Mouse (Mus musculus): ENCODE data around the gene Ydjc. TPM values are rescaled to one million over a fixed set of nuclear protein-coding genes. Genes with fewer than 3 reads are reported as not detected.

Gene Ydjc
- total and polyA plus RNA-seq, 3 experiments = 56.7 to 68.5 TPM; not detected in 1

- Histone ChIP-seq H3K4me1 (ENCODE audit: control insufficient read depth in 1 of 2, insufficient read depth in 2 of 2, low read length in 2 of 2) (peaks cover 18 to 19% of the 10 kb centered on the region in 2 experiments), H3K36me3 (ENCODE audit: control insufficient read depth in 1 of 2, insufficient read depth in 2 of 2, low read length in 2 of 2) (peaks cover 25 to 41% of the 10 kb centered on the region in 2 experiments), H3K9ac (ENCODE audit: control insufficient read depth, low read depth, low read length, poor library complexity, severe bottlenecking) (no peak overlapping the region), H3K9me3 (replicated peaks; ENCODE audit: insufficient read depth, low read length) (no peaks in the 10 kb centered on the region), H3K27ac (ENCODE audit: control insufficient read depth, low read depth, low read length) (no peak overlapping the region), H3K27me3 (ENCODE audit: control insufficient read depth in 1 of 2, insufficient read depth in 2 of 2, low read length in 2 of 2) (no peaks in the 10 kb centered on the region), H3K79me2 (ENCODE audit: control insufficient read depth, insufficient read depth, low read length, poor library complexity) (peaks cover 38% of the 10 kb centered on the region), H3K4me3 (ENCODE audit: control insufficient read depth in 1 of 2, insufficient read depth in 1 of 2, low read depth in 2 of 2, low read length in 2 of 2) (no peak overlapping the region)
- DNase-seq (ENCODE audit: low read depth, low spot score) = no peak
- TF ChIP-seq USF1 (IDR thresholded peaks at IDR 0.05; ENCODE audit: low read depth, low read length) (peak; percentile 53; the same call in 1 of the 2 replicates), GATA1 (IDR thresholded peaks at IDR 0.05; ENCODE audit: low read depth, low read length) (no peak)
Observed at GRCm38 (mm10) chr16:17177623-17178170, 33.3 kb downstream of the Ydjc start.

- Histone ChIP-seq H3K27ac (ENCODE audit: control insufficient read depth, low read depth, low read length) (no peak overlapping the region), H3K9me3 (replicated peaks; ENCODE audit: insufficient read depth, low read length) (no peaks in the 10 kb centered on the region), H3K4me1 (ENCODE audit: control insufficient read depth in 1 of 2, insufficient read depth in 2 of 2, low read length in 2 of 2) (peaks cover 18 to 23% of the 10 kb centered on the region in 2 experiments), H3K4me3 (ENCODE audit: control insufficient read depth in 1 of 2, insufficient read depth in 1 of 2, low read depth in 2 of 2, low read length in 2 of 2) (no peak overlapping the region), H3K9ac (ENCODE audit: control insufficient read depth, low read depth, low read length, poor library complexity, severe bottlenecking) (no peak overlapping the region), H3K27me3 (ENCODE audit: control insufficient read depth in 1 of 2, insufficient read depth in 2 of 2, low read length in 2 of 2) (no peaks in the 10 kb centered on the region), H3K36me3 (ENCODE audit: control insufficient read depth in 1 of 2, insufficient read depth in 2 of 2, low read length in 2 of 2) (peaks cover 17 to 51% of the 10 kb centered on the region in 2 experiments), H3K79me2 (ENCODE audit: control insufficient read depth, insufficient read depth, low read length, poor library complexity) (peaks cover 45% of the 10 kb centered on the region)
- DNase-seq (ENCODE audit: low read depth, low spot score) = peak; percentile 30
- TF ChIP-seq USF2 (IDR thresholded peaks at IDR 0.05; ENCODE audit: borderline replicate concordance in 1 of 2, insufficient read depth in 1 of 2, low read depth in 1 of 2, low read length in 2 of 2) = no peak
- no peak for TF ChIP-seq NELFE (IDR thresholded peaks at IDR 0.05; ENCODE audit: low read depth, low read length)
- TF ChIP-seq ETS1 (IDR thresholded peaks at IDR 0.05; ENCODE audit: low read depth, low read length) = 0 out of 2 replicates have a peak, but pooled peaks have one; percentile 19
- no peak; the same call in 1 of the 2 replicates for TF ChIP-seq CHD1 (IDR thresholded peaks at IDR 0.05; ENCODE audit: low read depth, low read length)
- no peak for TF ChIP-seq TBP (IDR thresholded peaks at IDR 0.05; ENCODE audit: low read depth, low read length)
- no peak for TF ChIP-seq MEF2A (IDR thresholded peaks at IDR 0.05; ENCODE audit: extremely low read depth, insufficient replicate concordance, low read depth, low read length, poor library complexity, severe bottlenecking)
- TF ChIP-seq GATA1 (IDR thresholded peaks at IDR 0.05; ENCODE audit: low read depth, low read length) = peak; percentile 31; the same call in 1 of the 2 replicates
- TF ChIP-seq EP300 (IDR thresholded peaks at IDR 0.05; ENCODE audit: low read depth in 1 of 2, low read length in 2 of 2) = no peak
- TF ChIP-seq SIN3A (IDR thresholded peaks at IDR 0.05; ENCODE audit: low read length) = no peak
- no peak for TF ChIP-seq HCFC1 (IDR thresholded peaks at IDR 0.05; ENCODE audit: low read depth, low read length)
Observed at GRCm38 (mm10) chr16:17179706-17180105, 35.3 kb downstream of the Ydjc start.

- Histone ChIP-seq H3K27ac (ENCODE audit: control insufficient read depth, low read depth, low read length) (peak overlapping the region; percentile 63), H3K79me2 (ENCODE audit: control insufficient read depth, insufficient read depth, low read length, poor library complexity) (peaks cover 59% of the 10 kb centered on the region), H3K36me3 (ENCODE audit: control insufficient read depth in 1 of 2, insufficient read depth in 2 of 2, low read length in 2 of 2) (peaks cover 17 to 51% of the 10 kb centered on the region in 2 experiments), H3K4me3 (ENCODE audit: control insufficient read depth in 1 of 2, insufficient read depth in 1 of 2, low read depth in 2 of 2, low read length in 2 of 2) (peak overlapping the region in 1 of 2 experiments; percentile 17; a peak in 1 of 4 replicates), H3K27me3 (ENCODE audit: control insufficient read depth in 1 of 2, insufficient read depth in 2 of 2, low read length in 2 of 2) (no peaks in the 10 kb centered on the region), H3K4me1 (ENCODE audit: control insufficient read depth in 1 of 2, insufficient read depth in 2 of 2, low read length in 2 of 2) (peaks cover 18 to 23% of the 10 kb centered on the region in 2 experiments), H3K9me3 (replicated peaks; ENCODE audit: insufficient read depth, low read length) (no peaks in the 10 kb centered on the region), H3K9ac (ENCODE audit: control insufficient read depth, low read depth, low read length, poor library complexity, severe bottlenecking) (no peak overlapping the region)
- DNase-seq (ENCODE audit: low read depth, low spot score) = peak; percentile 96
- TF ChIP-seq GABPA (IDR thresholded peaks at IDR 0.05; ENCODE audit: low read depth, low read length) = no peak
- peak; percentile 61 for TF ChIP-seq HCFC1 (IDR thresholded peaks at IDR 0.05; ENCODE audit: low read depth, low read length)
- TF ChIP-seq USF2 (IDR thresholded peaks at IDR 0.05; ENCODE audit: borderline replicate concordance in 1 of 2, insufficient read depth in 1 of 2, low read depth in 1 of 2, low read length in 2 of 2) = no peak
- peak; percentile 41; the same call in 1 of the 2 replicates for TF ChIP-seq MAFK (IDR thresholded peaks at IDR 0.05; ENCODE audit: borderline replicate concordance, low read depth, low read length)
- no peak for TF ChIP-seq POLR2AphosphoS2 (IDR thresholded peaks at IDR 0.05; ENCODE audit: low read length)
- peak; percentile 49; the same call in 1 of the 2 replicates for TF ChIP-seq MYC (IDR thresholded peaks at IDR 0.05; ENCODE audit: low read depth, low read length)
- TF ChIP-seq ELF1 (IDR thresholded peaks at IDR 0.05; ENCODE audit: low read depth, low read length) = peak; percentile 40
- TF ChIP-seq SIN3A (IDR thresholded peaks at IDR 0.05; ENCODE audit: low read length) = peak; percentile 99
- TF ChIP-seq TBP (IDR thresholded peaks at IDR 0.05; ENCODE audit: low read depth, low read length) = peak; percentile 91
- TF ChIP-seq MAX (IDR thresholded peaks at IDR 0.05; ENCODE audit: low read length) = no peak; the same call in 1 of the 2 replicates
- TF ChIP-seq CHD2 (IDR thresholded peaks at IDR 0.05; ENCODE audit: low read length) = no peak
- no peak for TF ChIP-seq POLR2AphosphoS5 (IDR thresholded peaks at IDR 0.05; ENCODE audit: borderline replicate concordance, low read depth, low read length)
- TF ChIP-seq USF1 (IDR thresholded peaks at IDR 0.05; ENCODE audit: low read depth, low read length) = peak; percentile 75
- no peak for TF ChIP-seq RAD21 (IDR thresholded peaks at IDR 0.05; ENCODE audit: low read depth, low read length)
- peak; percentile 89 for TF ChIP-seq GATA1 (IDR thresholded peaks at IDR 0.05; ENCODE audit: low read depth, low read length)
- TF ChIP-seq EP300 (IDR thresholded peaks at IDR 0.05; ENCODE audit: low read depth in 1 of 2, low read length in 2 of 2) = peak; percentile 87 to 92
- peak; percentile 87 for TF ChIP-seq MXI1 (IDR thresholded peaks at IDR 0.05; ENCODE audit: low read depth, low read length)
- TF ChIP-seq KAT2A (conservative IDR thresholded peaks at IDR 0.05; ENCODE audit: low read depth, low read length) = no peak
Observed at GRCm38 (mm10) chr16:17181382-17181781, 37.0 kb downstream of the Ydjc start.

All from MEL (cell line).